Mouse (Mus musculus) adrenal gland, adult (tissue): ENCODE results near the gene Nphs2.
"Not testable (repeated sequence)": the region's sequence is repeated elsewhere in the genome, so short reads cannot be mapped to it uniquely, and the experiment has no call there.

ENCODE experiments used
- DNase-seq, 2 experiments: peaks; one replicate each; pipeline ENCODE4 v3.0.0; 2022 to 2023; ENCODE audit warnings: low spot score in 1 of 2; ENCODE audit not compliant: inconsistent age in 2 of 2

Nphs2 gene

DNA sequence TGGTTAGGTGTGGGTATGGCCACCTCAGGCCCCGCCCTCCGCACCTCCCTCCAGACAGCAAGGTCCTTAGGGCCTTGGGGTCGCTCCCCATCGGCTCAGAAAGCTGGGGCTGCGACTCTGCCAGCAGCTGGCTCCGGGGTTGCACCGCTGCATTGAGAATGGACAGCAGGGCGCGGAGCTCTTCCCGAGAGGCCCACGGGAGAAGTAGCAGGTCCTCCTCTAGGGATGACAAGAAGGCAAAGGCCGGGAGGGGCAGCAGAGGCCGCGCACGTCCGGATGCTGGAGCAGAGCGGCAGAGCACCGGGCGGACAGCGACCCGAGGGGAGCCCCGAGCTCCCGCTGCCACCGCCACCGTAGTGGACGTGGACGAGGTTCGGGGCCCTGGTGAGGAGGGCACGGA, at the start of gene Nphs2:
TSS of gene Nphs2 (plus strand) at position 98 of the 400 bp plus-strand sequence.
- peak in 1 of 2 experiments; percentile 5 for DNase-seq

DNA sequence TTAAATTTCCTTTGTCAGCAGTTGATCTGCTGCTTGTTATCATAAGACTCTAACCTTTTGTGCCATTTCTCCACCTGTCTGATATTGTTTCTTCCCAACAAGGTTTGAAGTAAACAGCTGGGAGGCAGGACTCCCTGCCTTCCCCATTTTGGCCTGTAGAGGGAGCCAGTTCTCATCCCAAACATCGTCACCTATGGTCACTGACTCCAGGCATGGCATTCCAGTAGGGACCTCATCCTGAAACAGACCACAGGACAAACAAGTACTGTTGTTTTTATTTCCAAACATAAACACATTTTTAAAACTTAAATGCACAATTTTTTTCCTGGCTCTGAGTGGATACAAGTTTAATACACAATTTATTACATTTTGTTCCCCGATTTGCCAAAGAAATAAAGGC, 47.2 kb upstream of the Nphs2 start:
- DNase-seq = peak; percentile 46 to 85

DNA sequence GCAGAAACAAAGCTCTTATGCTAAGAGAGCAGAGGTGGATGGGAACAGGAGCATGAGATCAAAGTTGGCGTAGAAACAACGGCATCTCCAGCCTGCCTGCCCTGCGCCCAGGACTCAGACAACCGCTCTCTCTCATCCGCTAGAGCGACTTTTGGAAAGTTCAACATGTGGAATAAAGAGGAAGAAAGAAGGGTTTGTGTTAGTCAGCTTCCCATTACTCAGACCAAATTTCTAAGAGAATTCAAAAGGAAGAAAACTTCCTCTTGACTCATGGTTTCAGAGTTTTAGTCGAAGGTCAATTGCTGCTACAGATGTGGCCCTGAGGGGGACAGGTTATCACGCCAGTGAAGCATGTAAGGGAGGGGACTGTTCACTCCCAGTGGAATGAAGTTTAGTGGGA, 46.6 kb upstream of the Nphs2 start:
- DNase-seq = peak; percentile 10 to 52

DNA sequence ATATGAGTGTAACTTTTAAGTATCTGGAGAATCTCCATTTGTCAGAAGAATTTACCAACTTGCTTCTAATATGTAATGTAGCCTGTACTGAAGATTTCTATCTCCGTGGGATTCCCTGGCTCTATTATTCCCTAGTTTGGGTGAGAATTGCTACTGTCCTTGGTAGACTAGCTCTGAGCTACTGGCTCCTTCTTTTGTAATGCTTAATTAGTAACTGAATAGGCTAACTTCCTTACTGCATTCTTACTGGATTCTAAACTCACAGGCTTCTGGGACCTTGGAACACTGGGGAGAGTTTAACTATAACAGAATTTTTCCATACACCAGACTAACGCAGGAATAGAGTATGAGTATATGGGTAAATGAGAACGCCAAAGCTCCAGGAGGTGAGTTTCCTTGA, 42.0 kb upstream of the Nphs2 start:
- not testable (repeated sequence) for DNase-seq

DNA sequence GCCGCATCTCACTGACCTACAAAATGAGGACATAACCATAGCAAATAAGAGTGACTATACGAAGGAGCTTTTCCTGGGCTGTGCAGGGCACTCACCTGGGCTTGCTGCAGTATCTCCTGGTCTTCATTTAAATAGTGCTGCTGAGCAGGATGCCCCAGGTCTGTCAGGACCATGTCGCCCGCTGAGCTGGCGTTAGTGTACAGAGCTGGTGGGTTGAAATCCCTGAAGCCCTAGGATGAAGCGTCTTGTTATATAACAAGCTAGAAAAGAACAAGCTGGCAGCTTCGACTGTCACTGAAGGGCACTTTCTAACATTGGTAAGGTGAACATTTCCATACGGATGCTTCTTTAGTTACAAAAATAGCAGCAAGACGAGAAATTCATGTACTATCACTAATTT, 40.1 kb upstream of the Nphs2 start:
- no peak for DNase-seq

DNA sequence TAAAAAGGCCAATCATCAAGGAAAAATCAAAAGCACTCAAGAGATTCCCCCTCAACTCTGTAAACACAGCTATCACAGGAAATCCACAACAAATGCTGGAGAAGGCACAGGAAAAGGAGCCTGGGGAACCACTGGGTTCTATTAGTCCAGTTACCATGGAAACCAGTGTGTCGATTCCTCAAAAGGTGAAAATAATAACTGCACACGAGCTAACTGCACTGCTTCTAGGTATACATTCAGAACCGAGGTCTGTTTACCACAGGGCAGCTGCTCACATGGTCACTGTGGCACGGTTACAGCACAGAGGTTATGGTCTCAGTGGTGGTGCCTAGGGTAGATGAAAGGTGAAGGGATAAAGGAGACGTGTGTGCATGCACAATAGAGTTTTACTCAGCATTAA, 38.9 kb upstream of the Nphs2 start:
- DNase-seq = no peak

DNA sequence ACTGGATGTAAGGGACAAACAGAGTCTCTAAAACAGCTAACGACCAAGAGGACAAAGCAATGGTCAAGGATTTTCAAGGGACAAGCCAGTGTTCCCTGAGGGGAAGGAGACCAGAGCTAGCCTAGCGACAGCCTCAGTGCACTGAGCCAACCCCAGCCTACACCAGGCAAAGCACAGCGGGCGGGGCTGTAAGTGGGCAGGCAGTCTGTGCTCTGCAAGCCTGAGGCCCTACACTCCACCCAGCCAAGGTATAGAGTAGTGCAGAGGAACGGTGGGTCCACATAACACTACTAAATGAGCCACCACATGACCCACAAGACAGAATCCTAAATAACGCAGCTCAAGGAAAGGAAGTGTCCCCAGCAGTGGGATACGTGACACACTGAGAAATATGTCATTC, 36.9 kb upstream of the Nphs2 start:
- no peak for DNase-seq

DNA sequence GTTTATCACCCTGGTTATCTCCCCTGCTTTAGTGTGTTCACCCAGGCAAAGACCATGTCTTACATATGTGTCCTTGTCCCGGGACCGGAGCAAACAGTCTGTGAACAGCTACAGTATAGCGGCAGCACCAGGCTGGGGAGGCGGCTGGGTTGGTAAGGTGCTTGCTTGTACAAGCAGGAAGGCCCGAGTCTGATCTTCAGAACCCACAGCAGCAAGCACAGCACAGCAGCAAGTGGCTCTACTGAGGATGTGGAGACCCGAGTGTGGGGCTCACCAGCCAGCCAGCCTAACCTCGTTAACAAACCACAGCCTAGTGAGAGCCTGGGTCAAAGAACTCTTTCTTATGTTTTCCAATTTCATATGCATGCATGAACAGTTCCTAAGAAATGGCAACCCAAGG, 30.4 kb upstream of the Nphs2 start:
- no peak for DNase-seq

DNA sequence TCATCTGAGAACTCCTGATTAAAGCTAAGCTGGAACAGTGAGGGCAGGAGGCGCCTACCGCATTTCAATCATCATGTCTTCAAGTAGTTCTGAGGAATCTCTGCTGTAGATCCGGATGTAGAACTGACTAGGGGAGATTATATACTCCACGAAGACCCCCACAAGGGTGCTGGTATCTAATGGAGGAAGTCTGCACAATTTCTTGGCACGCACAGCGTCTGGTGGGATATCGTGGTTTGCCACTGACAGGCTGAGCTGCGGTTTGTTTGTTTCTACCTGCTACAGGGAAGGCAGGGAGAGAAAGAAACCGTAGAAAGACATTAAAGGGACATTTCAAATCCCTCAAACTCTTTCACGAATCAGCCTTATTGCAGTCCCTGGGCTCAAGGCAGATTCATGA, 26.3 kb upstream of the Nphs2 start:
- DNase-seq = no peak

DNA sequence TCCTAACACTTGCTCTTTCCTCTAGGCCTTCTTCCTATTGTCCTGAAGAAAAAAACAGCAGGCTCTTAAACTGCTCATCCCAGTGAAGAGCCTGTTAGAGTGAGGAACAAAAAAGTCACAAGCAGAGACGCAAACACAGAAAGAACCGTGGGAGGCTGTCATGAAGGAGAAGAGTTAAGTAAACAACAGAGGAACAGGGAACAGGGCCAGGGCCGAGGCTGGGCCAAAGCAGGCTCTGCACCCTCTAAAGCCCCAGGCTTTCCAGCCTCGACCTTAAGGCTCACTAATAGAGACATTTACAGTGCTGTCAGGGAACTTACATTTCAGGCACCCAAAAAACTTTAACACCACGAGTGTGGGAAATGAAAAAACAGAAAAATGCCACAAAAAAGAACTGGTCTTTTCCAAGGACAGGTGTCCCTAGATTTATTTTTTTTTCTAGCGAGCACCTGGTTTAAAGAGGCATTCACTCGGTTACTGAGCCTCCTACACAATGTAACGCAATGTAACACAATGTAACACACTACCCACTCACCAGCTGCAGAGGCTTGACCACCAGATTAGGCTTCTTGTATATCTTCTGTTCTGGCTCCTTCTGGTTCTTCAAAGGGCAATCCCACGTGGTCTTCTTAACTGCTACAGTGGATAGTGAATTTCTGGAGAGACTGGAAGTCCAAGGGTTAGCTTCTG, 25.5 kb upstream of the Nphs2 start:
- DNase-seq = no peak

DNA sequence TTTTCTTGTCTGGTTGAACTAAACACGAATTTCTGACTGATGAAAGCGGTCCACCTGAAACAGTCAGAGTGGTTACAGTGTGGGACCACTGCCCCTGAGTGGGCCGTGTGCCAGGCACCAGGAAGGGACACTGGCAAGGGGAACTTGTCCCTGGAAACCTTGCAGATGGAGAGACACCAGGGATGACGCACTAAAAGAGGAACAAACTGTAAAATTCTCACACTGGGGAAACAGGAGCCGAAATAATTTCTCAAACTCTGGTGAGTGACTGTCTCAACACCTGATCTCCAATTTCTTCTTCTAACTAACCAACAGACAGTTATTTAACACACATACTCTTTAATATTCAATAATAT, 25.0 kb upstream of the Nphs2 start:
- no peak for DNase-seq

DNA sequence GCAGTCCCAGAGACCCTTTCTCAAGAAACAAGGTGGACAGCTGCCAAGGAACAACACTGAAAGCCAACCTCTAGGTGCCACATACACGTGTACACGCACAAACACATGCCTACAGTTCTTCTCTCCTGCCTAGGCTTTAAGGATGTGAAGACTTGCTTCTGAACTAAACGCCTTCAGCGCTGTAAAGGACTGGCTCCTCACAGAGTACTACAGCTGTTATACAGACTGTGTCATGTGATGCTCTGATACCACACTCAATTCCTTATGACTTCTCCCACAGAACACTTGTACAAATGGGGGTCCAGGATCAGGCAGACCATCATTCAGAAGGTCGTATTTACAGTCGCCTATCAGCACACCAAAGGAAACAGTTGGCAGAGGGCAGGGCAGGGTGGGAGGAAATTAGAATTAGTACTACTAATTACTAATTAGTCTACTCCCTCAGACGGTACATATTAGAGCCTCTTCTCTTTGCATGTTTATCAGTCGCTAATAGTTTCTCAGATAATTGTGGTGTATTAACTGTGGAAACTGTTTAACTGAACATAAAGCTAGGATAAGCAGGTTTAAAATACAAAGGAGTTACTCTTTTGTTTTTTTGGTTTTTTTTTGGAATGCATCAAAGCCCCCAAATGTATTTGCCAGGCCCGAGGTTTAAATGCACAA, 21.8 kb upstream of the Nphs2 start:
- DNase-seq = no peak

DNA sequence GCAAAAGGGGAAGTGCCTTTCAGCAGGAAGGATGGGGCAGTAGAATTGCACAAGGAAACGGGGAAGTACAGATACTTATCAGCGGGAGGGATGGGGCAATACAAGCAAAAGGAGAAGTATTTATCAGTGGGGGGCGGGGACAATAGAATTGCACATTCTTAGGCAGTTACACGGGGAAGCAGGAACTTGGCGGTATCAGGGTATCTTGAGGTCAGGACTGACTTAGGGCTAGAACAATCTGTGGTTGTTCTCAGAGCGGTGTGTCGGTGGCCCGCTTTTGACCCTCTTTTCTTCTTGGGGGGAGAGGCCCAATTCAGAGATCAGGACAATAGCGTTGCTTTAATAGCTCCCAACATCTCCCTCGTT, 21.3 kb upstream of the Nphs2 start:
- not testable (repeated sequence) for DNase-seq

DNA sequence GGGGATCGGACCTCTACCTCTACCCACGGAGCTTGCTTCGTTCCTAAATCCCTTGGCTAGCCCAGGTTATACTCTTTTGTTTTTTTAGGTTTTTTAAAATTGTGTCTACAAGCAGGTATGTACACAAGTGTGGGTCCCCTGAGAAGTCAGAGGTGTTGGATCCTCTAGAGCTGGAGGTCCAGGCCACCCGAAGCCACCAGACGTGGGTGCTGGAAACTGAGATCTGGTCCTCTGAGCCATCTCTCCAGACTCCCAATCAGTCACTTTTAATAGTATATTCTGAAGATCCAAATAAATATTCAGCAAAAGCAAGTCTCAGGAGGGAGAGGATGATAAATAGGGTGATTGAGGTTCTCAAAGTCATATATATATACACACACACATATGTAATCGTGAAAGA, 20.5 kb upstream of the Nphs2 start:
- DNase-seq = no peak

DNA sequence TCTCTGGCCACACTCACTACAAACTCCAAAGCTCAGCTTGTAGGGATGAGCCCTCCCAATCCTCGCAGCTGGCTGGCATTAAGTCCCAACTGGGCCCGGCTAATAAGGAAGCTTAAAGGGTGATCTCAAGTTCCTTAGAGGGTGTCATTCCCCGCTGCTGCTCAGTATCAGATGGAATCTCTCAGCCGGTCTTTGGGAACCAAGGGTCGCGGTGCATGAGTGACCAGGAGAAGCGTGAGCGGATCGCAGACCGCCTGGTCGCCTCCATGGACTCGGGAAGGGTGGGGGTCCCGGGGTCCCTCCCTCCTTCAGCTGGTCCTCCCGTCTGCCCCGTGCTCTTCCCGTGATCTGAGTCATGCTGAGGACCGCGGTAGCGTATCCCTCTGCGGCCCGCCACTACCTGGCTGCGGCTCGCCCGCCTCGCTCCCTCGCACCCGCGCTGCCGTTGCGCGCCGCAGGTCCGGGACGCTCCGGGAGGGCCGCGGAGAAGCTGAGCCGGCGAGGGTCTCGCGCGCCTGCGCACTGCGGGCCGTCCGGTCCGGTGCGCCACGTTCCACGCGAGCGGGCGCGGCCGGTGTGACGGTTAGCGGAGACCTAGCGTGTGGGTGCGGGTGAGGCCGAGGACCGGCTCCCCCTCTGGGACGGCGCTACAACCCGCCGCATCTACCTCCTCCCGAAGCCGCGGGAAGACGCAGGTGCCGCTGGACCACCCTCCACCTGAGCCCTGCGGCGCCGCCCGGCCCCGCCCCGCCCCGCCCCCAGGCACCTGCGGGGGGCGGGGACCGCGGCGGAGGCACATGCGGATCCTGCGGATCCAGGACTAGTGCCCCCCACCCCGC, 7.4 kb upstream of the Nphs2 start, which contains the start of gene Tdrd5:
TSS of gene Tdrd5 (minus strand) at position 754 of the 839 bp plus-strand sequence.
- DNase-seq = peak; percentile 11 to 43

DNA sequence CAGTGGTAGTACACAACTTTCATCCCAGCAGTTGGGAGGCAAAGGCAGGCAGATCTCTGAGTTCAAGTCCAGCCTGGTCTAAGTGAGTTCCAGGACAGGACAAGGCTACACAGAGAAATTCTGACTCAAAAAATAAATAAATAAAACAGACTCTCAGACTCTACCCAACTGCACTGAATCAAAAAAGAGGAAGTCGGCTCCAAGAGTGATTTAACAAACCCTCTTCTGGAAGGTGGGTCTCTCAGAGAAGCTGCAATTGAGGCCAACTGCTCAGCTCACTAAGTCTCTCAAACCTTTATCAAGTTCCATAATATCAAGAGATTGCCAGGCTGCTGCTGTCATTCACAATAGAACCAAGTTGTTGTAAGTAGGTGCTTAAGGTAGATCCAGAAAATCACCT, 1.9 kb upstream of the Nphs2 start:
- no peak for DNase-seq

DNA sequence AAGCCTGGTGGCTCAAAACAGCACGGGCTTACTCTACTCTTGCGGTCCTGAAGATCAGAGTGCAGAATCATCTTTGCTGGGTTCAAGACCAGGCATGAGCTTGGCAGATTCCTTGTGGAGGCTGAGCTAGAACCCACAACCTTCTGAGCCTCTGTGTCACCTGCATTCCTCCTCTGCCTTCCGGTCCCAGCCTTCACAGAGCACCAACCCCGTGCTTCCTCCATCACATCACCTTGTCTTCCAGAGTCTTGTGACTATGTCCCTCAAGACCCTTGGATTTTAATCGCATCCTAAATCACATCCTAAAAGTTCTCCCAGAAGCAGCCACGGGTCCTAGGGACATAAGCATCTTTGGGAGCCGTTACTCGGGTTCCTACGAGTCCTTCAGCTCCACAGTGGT, 12.6 kb downstream of the Nphs2 start:
- no peak for DNase-seq

DNA sequence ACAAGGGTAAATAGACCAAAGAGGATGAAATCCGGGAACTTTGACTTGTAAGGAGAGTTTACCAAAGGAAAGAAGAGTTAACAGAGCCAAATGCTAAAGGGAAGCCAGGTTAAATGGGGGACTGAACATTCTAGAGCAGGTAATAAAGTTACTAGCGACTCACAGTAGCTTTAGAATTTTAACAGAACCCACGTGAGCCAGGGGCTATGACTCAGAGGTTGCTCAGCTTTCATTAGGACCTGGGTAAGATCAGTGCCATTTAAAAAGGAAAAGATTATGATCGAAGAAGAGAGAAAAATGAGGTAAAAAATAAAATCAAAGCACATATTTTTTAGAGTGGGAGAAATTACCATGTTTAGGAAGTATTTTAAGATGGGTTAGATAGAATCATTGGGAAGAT, 30.3 kb downstream of the Nphs2 start:
- peak in 1 of 2 experiments; percentile 30 for DNase-seq

DNA sequence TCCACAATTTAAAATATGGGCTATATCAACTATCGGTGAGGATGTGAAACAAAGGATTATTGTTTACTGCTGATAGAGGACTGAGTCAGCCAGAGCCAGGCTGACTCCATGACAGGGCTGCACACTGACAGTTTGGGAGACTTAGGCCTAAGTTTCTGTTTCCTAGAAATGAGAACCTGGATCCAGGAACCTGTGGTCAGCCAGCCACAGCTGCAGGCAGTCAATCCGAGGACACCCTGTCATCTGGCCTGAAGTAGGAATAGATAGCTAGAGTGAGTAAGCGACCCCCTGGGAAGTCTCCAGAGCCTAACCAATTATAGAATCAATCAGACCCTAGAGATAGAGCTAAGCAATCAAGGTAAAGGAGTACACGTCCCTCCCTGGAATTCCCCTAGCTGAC, 33.9 kb downstream of the Nphs2 start:
- DNase-seq = no peak

DNA sequence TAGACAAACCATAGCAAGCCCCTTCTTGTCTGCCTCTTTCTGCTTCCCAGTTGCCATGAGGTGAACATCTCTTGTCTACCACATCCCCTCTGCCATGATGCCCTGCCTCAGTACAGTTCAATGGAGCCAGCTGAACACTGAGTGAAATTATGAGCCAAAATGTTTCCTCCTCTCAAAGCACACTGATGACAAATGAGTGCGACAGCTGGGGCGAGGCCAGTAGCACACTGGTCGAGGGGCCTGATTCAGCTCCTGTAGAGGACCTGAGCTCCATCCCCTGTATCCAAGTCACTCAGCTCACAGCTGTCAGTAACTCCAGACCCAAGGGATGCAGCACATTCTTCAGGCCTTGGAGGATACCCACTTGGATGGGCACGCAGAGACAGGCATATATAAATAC, 35.1 kb downstream of the Nphs2 start:
- no peak for DNase-seq

DNA sequence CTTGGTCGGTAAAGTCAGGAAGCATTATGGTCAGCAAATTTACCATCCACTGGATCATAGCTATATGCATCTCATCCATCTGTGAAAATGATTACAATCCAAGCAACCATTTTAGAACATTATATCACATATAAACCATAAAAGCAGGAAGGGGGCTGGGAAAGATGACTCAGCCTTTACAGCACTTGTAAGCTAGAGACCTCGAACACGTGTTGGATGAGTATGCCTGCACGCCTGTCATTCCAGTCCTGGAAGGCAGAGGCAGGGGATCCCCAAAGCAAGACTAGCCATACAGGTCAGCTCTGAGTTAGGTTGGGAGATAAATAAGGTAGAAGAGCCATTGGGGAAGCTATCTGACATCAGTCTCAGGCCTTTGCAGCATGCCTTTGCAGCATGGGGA, 38.5 kb downstream of the Nphs2 start:
- DNase-seq = no peak

DNA sequence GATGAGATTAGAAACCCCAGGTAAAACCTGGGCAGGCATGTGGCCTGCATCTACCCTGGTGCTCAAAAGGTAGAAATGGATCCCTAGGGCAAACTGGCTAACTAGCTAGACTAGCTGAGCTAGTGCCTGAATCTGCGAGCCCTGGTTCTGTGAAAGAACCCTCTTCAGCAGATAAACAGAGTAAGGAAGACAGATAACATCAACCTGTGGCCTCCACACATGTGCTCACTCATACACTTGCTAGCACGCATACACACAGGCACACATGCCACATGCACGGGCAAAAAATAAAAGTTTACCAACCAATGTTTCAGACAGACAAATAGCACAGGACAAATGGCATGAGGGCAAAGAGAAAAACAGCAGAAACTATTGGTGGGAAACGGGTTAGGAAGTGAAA, 39.9 kb downstream of the Nphs2 start:
- no peak for DNase-seq
